Mouse (Mus musculus) neural tube, embryonic 14.5 days (tissue): Measurements from ENCODE around the gene Kxd1. TPM values are rescaled to one million over a fixed set of nuclear protein-coding genes. Genes with fewer than 3 reads are reported as not detected.

Experiments used
- ATAC-seq: fragments of 200-750 bp; cut with Nextera tagmentation; 2 replicates; pipeline ENCODE4 v1.8.0; 2017; ENCODE audit warnings: low read depth, mild to moderate bottlenecking, moderate TSS enrichment, moderate library complexity
- H3K27ac ChIP-seq: fragments of 300-500 bp; sonication (generic); 2 replicates; pipeline ENCODE4 v1.5.1; 2014; ENCODE audit warnings: low read depth, mild to moderate bottlenecking, control low read depth, low read length, moderate library complexity, mixed read lengths
- H3K27me3 ChIP-seq: fragments of 300-500 bp; sonication (generic); 2 replicates; pipeline ENCODE4 v1.6.1; 2014; ENCODE audit warnings: low read length; ENCODE audit not compliant: control insufficient read depth, insufficient read depth
- H3K36me3 ChIP-seq: fragments of 300-500 bp; sonication (generic); 2 replicates; pipeline ENCODE4 v1.6.1; 2014; ENCODE audit warnings: low read length, mixed read lengths; ENCODE audit not compliant: control insufficient read depth, insufficient read depth
- H3K4me1 ChIP-seq: fragments of 300-500 bp; sonication (generic); 2 replicates; pipeline ENCODE4 v1.6.1; 2014; ENCODE audit warnings: low read length; ENCODE audit not compliant: control insufficient read depth, insufficient read depth
- H3K4me2 ChIP-seq: fragments of 300-500 bp; sonication (generic); 2 replicates; pipeline ENCODE4 v1.6.1; 2014; ENCODE audit warnings: mild to moderate bottlenecking, low read depth, low read length, control low read depth
- H3K4me3 ChIP-seq: fragments of 300-500 bp; sonication (generic); 2 replicates; pipeline ENCODE4 v1.5.1; 2014; ENCODE audit warnings: low read depth, low read length, control low read depth, mixed read lengths
- H3K9ac ChIP-seq: fragments of 300-500 bp; sonication (generic); replicated peaks from 2 replicates; pipeline ENCODE4 v1.6.1; 2014; ENCODE audit warnings: low read depth, mild to moderate bottlenecking, control low read depth, low read length, mixed read lengths
- H3K9me3 ChIP-seq: fragments of 300-500 bp; sonication (generic); 2 replicates; pipeline ENCODE4 v1.6.1; 2016; ENCODE audit warnings: low read length; ENCODE audit not compliant: control insufficient read depth
- WGBS: fragments of 180-500 bp; shearing (Covaris S2); extraction: QIAGEN DNeasy Blood & Tissue Kit; methylation state at CpG from one replicate; pipeline ENCODE4 v1.1.7; 2014; 5-methylcytosine and 5-hydroxymethylcytosine counted together
- polyA plus RNA-seq: library from polyadenylated mRNA; unstranded; fragments of >200 nt; fragmentation: Nextera tagmentation; extraction: Ambion mirVana; gene quantifications from 2 replicates; pipeline ENCODE4 v1.2.1, GENCODE M21; 2014

The Kxd1 gene
- polyA plus RNA-seq, 1 experiment from 2014 or later = 51.9 TPM

DNA sequence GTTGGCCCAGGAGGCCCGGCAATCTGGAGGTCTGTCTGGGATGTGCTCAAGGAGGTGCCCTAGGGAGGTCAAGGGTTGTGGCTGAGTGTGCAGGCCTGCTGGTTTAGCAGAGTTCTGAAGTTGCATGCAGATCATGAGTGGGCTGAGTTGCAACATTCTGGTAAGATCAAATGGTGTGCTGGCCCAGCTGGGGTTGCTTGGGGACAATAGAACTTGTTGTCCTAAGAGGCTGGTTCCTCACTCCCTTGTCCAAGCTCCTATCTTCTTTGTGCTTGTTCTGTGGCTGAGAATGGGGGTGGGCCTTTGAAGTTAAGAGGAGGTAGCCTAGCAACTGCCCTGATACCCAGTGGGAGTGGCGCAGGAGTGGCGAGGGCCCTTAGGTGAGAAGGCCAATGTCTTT lies 35.0 kb upstream of the Kxd1 start:
- H3K4me1 ChIP-seq = 0 out of 2 replicates have a peak, but pooled peaks cover 2% of the 10 kb centered on the region
- WGBS = 82% methylated on average over 3 of the region's 3 CpGs
- no peak overlapping the region for H3K9ac ChIP-seq
- no peaks in the 10 kb centered on the region for H3K36me3 ChIP-seq
- ATAC-seq = no peak
- no peak overlapping the region for H3K27ac ChIP-seq
- H3K4me2 ChIP-seq = no peak overlapping the region
- no peaks in the 10 kb centered on the region for H3K27me3 ChIP-seq
- no peaks in the 10 kb centered on the region for H3K9me3 ChIP-seq
- H3K4me3 ChIP-seq = no peak overlapping the region

DNA sequence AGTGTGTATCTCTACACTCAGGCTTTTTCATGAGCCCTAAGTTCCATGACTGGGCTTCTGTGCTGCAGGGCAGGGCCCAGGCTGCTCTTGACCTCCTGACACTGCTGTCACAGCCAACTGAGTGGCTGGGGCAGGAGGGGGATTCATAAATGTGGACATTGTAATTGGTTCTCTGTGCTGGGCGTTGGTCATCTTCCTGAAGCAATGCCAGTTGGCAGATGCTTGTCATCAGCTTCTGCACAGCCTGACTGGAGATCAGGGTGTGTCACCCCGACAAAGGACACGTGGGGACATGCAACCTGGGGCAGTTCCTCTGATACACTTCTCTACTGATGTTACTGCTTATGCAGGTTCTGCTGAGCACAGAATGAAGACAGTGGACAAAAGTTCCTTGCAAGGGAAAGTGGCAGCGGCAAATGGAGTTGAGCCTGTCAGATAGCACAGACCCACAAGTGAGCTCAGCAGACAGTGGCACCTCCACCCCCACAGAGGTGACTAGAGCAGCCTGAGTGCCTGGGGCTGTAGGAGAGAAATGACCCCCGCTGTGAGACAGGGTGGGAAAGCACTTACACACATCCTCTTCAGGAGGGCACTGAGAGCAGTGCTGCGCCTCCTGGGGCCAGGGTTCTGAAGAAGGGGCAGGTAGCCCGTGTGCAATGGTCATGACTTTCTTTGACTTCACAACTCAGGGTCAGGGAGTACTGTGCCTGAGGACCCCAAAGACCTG lies 34.2 kb upstream of the Kxd1 start:
- H3K27me3 ChIP-seq = no peaks in the 10 kb centered on the region
- no peak overlapping the region for H3K4me3 ChIP-seq
- no peak overlapping the region for H3K27ac ChIP-seq
- H3K4me2 ChIP-seq = no peak overlapping the region
- ATAC-seq = no peak
- H3K9ac ChIP-seq = no peak overlapping the region
- 0 out of 2 replicates have a peak, but pooled peaks cover 2% of the 10 kb centered on the region for H3K4me1 ChIP-seq
- WGBS = 80% methylated on average over 7 of the region's 7 CpGs
- no peaks in the 10 kb centered on the region for H3K36me3 ChIP-seq
- no peaks in the 10 kb centered on the region for H3K9me3 ChIP-seq

GRCm38 (mm10) chr8:70561357-70561756 lies 33.6 kb upstream of the Kxd1 start:
- Histone ChIP-seq H3K4me2 (no peak overlapping the region), H3K36me3 (no peaks in the 10 kb centered on the region), H3K27me3 (no peaks in the 10 kb centered on the region), H3K4me3 (no peak overlapping the region), H3K9ac (no peak overlapping the region), H3K9me3 (no peaks in the 10 kb centered on the region), H3K27ac (no peak overlapping the region), H3K4me1 (0 out of 2 replicates have a peak, but pooled peaks cover 2% of the 10 kb centered on the region)
- no peak for ATAC-seq
- WGBS = 74% methylated on average over 4 of the region's 4 CpGs

GRCm38 (mm10) chr8:70560564-70560963 lies 32.8 kb upstream of the Kxd1 start:
- Histone ChIP-seq H3K9ac (no peak overlapping the region), H3K4me1 (0 out of 2 replicates have a peak, but pooled peaks cover under 1% of the 10 kb centered on the region), H3K9me3 (no peaks in the 10 kb centered on the region), H3K27ac (no peak overlapping the region), H3K36me3 (no peaks in the 10 kb centered on the region), H3K4me3 (no peak overlapping the region), H3K27me3 (no peaks in the 10 kb centered on the region), H3K4me2 (no peak overlapping the region)
- no peak for ATAC-seq
- WGBS = 82% methylated on average over 3 of the region's 3 CpGs

- no peaks in the 10 kb centered on the region for H3K36me3 ChIP-seq
- no peak overlapping the region for H3K9ac ChIP-seq
- H3K9me3 ChIP-seq = no peaks in the 10 kb centered on the region
- H3K27ac ChIP-seq = no peak overlapping the region
- no peak overlapping the region for H3K4me3 ChIP-seq
- H3K4me1 ChIP-seq = no peaks in the 10 kb centered on the region
- H3K27me3 ChIP-seq = no peaks in the 10 kb centered on the region
- WGBS = 80% methylated on average over 2 of the region's 2 CpGs
- ATAC-seq = no peak
- H3K4me2 ChIP-seq = no peak overlapping the region
These were observed 32.3 kb upstream of the Kxd1 start for GRCm38 (mm10) chr8:70560096-70560495.

DNA sequence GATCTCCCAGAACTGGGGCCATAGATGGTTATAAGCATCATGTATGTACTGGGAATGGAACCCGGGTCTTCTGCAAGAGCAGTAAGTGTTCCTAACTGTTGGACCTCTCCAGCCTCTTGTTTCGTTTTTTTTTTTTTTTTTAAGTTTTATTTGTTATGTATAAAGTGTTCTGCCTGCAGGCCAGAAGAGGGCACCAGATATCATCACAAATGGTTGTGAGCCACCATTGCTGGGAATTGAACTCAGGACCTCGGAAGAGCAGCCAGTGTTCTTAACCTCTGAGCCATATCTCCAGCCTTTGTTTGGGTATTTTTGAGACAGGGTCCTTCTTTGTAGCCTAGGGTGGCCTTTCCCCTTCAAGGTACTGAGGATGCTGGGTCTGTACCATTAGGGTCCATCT lies 31.2 kb upstream of the Kxd1 start:
- Histone ChIP-seq H3K36me3 (no peaks in the 10 kb centered on the region), H3K4me2 (no peak overlapping the region), H3K9me3 (no peaks in the 10 kb centered on the region), H3K27me3 (no peaks in the 10 kb centered on the region), H3K9ac (no peak overlapping the region), H3K4me3 (no peak overlapping the region), H3K4me1 (peaks cover 3% of the 10 kb centered on the region; the same call in 1 of the 2 replicates), H3K27ac (no peak overlapping the region)
- 92% methylated on average over 3 of the region's 3 CpGs for WGBS
- ATAC-seq = no peak

- Histone ChIP-seq H3K9me3 (no peaks in the 10 kb centered on the region), H3K36me3 (no peaks in the 10 kb centered on the region), H3K4me1 (peaks cover 9% of the 10 kb centered on the region; the same call in 1 of the 2 replicates), H3K4me2 (no peak overlapping the region), H3K27me3 (no peaks in the 10 kb centered on the region), H3K27ac (no peak overlapping the region), H3K4me3 (no peak overlapping the region), H3K9ac (no peak overlapping the region)
- 73% methylated on average over 4 of the region's 4 CpGs for WGBS
- no peak for ATAC-seq
These were observed 30.6 kb upstream of the Kxd1 start for GRCm38 (mm10) chr8:70558334-70558733.

GRCm38 (mm10) chr8:70555079-70555747 lies 27.5 kb upstream of the Kxd1 start:
- Histone ChIP-seq H3K27me3 (no peaks in the 10 kb centered on the region), H3K27ac (no peak overlapping the region), H3K9me3 (no peaks in the 10 kb centered on the region), H3K9ac (no peak overlapping the region), H3K36me3 (no peaks in the 10 kb centered on the region), H3K4me1 (peaks cover 9% of the 10 kb centered on the region; the same call in 1 of the 2 replicates), H3K4me3 (no peak overlapping the region), H3K4me2 (no peak overlapping the region)
- ATAC-seq = no peak
- 91% methylated on average over 4 of the region's 4 CpGs for WGBS

- no peak overlapping the region for H3K9ac ChIP-seq
- no peak for ATAC-seq
These were observed 26.0 kb upstream of the Kxd1 start for GRCm38 (mm10) chr8:70553740-70554139.

More at GRCm38 (mm10) chr8:70553740-70554139, 26.0 kb upstream of the Kxd1 start:
- Histone ChIP-seq H3K4me2 (no peak overlapping the region), H3K27me3 (no peaks in the 10 kb centered on the region), H3K4me1 (peaks cover 9% of the 10 kb centered on the region; the same call in 1 of the 2 replicates), H3K27ac (peak overlapping the region; percentile 18; the same call in 1 of the 2 replicates), H3K4me3 (no peak overlapping the region), H3K9me3 (no peaks in the 10 kb centered on the region), H3K36me3 (no peaks in the 10 kb centered on the region)
